Mouse (Mus musculus): ENCODE data around the gene Lrp5.

Lrp5 gene

GRCm38 (mm10) chr19:3613991-3614390 lies 72.4 kb downstream of the Lrp5 start:
- in situ Hi-C loops (cut with MboI, MseI), result no loop called here

GRCm38 (mm10) chr19:3612534-3613273 lies 73.7 kb downstream of the Lrp5 start:
- in situ Hi-C loops (cut with MboI, MseI), result no loop called here

DNA sequence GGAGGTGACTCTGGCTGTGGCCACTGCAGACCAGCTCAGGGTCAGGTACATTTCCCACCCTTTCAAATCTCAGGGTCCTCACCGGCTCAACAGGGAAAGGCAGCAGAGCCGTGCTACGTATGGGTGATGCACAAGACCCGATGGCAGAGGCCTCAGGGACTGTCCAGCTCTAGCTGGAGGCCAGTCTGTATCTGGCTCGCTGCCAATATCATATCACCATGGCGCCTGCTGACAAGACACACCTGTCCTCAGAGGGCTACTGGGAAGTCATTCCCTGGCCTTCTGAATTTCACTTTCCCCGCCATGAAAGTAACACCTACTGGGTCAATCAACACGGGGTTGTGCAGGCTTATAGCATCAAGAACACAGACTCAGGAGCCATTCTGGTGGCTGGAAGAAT lies 74.6 kb downstream of the Lrp5 start:
- in situ Hi-C loops (cut with MboI, MseI), result no loop called here

GRCm38 (mm10) chr19:3610886-3611285 lies 75.5 kb downstream of the Lrp5 start:
- in situ Hi-C loops (cut with MboI, MseI), result no loop called here

DNA sequence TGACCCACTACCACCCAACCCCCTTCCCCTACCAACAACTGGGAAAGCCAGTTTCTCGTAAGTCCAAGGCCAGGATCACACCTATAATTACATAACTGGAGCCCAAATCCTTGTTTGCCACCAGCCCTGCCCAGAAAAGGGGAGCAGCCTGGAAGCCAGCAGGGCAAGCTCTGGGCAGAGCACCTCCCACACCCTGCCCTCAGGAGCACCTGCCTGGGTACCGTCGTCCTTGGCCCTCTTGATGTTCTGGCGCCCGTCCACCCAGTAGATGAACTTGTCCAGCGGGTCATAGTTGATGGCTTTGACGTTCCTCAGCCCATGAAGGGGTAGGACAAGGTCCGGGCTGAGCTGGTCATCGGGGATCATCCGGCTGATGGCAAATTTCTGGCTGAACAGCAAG lies 76.5 kb downstream of the Lrp5 start:
- in situ Hi-C loops (cut with MboI, MseI), result no loop called here

DNA sequence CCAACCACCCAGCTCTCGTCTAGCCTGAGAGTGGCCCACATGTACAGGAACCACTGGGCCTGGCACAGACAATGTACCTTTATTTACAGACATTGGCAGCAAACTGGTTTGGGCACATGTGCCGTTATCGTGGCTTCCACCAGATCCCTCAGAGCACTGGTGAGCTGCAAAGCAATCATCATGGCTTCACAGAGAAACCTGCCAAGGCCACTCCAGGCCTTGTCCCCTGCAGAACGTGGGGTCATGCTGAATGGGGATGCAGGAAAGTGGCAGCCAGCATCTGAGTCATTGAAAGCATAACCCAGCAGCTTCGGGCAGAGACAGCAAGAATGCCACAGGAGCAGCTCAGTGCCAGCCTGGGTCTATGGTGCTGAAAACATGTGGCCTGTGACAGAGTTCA lies 92.0 kb downstream of the Lrp5 start:
- in situ Hi-C loops (cut with MboI, MseI), result no loop called here

DNA sequence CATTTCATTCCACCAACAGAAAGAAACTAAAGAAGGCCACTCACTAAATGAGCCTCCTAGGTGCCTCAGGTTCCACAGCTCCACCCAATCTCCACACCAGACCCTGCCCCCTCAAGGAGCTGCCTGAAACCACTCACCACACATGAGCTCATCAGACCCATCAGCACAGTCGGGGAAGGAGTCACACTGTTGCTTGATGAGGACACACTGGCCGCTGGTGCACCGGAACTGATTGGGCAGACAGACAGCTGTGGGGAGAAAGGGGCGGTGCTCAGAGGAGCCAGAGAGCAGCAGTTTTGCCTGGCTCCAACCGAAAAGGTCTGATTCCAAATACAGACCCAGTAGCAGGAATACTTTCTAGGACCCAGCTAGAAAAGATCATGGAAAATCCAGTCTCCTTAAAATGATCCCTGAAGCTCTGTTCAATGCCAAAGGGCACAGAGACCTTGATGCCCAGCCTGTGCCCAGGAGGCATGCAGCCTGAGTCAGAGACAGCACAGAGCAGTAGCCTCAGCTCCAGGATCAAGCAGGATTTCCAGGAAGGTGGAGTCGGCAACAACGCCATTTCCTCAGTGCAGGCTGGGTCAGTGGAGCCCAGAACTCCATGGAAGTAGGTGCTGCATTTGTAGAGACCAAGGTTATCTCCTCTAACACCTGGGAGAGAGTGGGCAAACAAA lies 92.8 kb downstream of the Lrp5 start:
- in situ Hi-C loops (cut with MboI, MseI), result no loop called here

DNA sequence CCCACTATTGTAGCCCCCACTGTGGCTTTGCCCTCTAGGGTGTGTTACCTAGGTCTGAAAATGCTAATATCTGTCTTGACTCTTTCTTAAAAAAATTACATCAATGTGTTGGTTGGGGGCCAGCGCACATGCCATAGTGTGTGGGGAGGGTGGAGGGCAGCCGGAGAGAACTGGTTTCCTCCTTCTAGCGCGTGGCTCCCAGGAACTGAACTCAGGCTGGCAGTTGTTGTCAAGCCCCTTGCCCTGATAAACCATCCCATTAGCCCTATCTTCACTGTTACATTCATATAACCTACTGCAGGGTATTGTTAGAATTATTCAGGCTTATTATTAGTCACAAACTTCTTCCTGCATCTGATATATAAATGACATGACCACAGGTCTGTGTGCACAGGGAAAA lies 96.4 kb downstream of the Lrp5 start:
- in situ Hi-C loops (cut with MboI, MseI), result loop anchor here (10.0 kb wide), 1 partner anchor 585 kb away; the partner anchor contains the start of gene Carns1

- in situ Hi-C loops (cut with MboI, MseI), result loop anchor here (10.0 kb wide), 1 partner anchor 585 kb away; the partner anchor contains the start of gene Carns1
These were observed 96.8 kb downstream of the Lrp5 start for GRCm38 (mm10) chr19:3589547-3589946.

DNA sequence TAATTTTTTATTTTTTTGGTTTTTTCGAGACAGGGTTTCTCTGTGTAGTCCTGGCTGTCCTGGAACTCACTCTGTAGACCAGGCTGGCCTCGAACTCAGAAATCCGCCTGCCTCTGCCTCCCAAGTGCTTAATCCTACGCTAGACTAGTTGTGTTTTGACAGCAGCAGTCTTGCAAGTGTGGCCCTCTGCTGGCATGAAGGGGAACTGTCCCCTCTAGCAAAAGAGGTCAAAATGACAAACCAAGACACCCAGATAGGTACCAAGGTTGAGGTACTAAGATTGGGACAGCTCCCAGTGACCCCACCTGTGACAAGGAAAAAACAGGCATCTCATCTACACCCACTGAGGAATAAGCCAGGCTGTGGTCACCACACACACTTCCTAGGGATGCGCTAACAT lies 98.6 kb downstream of the Lrp5 start:
- in situ Hi-C loops (cut with MboI, MseI), result loop anchor here (10.0 kb wide), 1 partner anchor 587 kb away; the partner anchor contains the start of gene Carns1

DNA sequence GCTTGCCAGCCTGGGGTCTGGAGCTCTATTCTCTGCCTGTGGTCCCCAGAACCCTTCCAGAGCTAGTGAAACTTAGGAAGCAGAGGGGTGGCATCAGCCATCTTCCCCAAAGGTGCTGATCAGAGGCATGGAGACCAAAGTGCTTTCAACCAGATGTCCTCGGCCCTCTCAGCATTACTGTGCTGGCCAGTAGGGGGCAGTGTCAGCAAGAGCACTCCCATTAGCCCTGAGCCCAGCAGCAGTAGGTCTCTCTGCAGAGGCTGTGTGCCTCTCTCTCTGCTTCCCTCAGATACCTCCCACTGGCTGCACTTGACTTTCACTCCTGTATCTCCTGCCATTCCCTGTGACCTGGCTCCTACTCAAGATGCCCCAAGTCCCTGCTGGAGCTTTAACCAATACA lies 99.8 kb downstream of the Lrp5 start:
- in situ Hi-C loops (cut with MboI, MseI), result loop anchor here (10.0 kb wide), 1 partner anchor 588 kb away; the partner anchor contains the start of gene Carns1

DNA sequence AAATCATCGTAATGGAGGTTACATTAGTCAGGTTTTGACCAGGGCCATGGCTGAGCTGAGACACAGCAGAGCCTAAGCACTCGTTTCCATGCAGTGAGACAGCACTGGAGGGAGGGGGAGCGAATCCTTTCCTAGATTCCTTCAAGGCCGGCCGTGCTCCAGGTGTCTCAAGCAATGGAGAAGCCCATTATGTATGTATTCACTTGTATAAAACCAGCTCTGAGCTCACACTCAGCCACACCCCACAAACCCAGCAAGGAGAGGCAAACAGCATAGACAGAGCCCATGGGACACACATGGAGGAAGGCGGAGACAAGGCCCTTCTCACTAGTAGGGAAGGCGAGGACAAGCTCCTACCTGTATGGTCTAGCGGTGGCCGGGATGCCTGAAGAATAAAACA lies 100.3 kb downstream of the Lrp5 start:
- in situ Hi-C loops (cut with MboI, MseI), result loop anchor here (10.0 kb wide), 1 partner anchor 589 kb away; the partner anchor contains the start of gene Carns1

GRCm38 (mm10) chr19:3581326-3581725 lies 105.0 kb downstream of the Lrp5 start:
- in situ Hi-C loops (cut with MboI, MseI), result loop anchor here (10.0 kb wide), 1 partner anchor 593 kb away; the partner anchor contains the start of gene Carns1

DNA sequence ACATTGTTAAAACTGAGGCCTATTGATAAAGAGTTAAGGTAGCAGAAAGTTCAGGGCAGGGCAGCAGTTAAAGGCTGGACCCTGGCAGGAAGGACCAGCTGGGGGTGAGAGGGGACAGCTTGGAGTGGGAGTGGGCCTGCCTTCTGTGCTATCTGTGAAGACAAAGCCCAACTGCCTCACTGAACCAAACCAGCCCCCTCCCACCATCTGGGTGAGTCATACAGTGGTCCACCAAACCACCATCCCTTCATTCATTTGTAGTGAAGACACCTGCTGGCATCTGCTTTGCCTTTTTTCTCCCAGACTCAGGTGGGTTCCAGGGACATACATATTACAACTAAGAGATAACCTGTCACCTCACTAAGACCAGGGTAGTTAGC lies 108.5 kb downstream of the Lrp5 start:
- in situ Hi-C loops (cut with MboI, MseI), result loop anchor here (10.0 kb wide), 1 partner anchor 253 kb away; the partner anchor contains the start of gene Cpt1a

GRCm38 (mm10) chr19:3577265-3577910 lies 109.0 kb downstream of the Lrp5 start:
- in situ Hi-C loops (cut with MboI, MseI), result loop anchor here (10.0 kb wide), 1 partner anchor 253 kb away; the partner anchor contains the start of gene Cpt1a

DNA sequence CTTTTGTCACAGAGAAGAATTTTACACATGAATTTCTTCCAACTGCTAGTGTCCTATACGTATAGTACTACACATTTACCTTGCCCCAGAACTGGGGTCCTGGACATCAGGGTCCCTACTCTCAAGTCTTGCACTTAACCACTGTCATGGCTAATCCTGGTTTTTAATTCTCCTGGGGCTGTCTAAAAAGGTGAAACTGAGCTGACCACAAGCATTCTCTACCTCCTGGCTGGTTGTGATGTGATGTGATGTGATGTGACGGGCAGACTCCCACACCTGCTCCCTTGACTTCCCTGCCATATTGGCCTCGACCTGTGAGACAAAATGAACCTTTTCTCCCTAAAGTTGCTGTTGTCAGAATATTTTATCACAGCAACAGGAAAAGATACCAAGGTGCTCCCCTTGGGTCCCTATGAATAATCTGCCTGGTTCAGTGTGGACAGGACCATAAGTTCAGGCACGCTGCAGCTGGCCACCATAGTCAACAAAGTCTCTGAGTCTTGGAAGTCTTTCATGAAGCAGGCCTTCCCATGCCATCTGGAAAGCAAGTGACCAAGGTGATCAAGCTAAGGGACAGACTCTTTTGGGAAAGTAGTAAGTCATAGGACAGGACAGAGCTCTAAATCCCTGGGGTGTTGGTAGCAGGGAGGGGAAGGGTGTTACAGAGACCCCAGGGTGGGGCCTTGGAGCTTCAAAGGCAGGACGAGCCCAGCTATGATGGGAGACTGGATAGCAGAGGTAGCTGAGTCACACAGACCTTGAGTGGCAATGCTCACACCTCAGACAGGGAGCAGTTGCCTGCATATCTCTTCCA lies 109.7 kb downstream of the Lrp5 start:
- in situ Hi-C loops (cut with MboI, MseI), result loop anchor here (10.0 kb wide), 1 partner anchor 252 kb away; the partner anchor contains the start of gene Cpt1a

DNA sequence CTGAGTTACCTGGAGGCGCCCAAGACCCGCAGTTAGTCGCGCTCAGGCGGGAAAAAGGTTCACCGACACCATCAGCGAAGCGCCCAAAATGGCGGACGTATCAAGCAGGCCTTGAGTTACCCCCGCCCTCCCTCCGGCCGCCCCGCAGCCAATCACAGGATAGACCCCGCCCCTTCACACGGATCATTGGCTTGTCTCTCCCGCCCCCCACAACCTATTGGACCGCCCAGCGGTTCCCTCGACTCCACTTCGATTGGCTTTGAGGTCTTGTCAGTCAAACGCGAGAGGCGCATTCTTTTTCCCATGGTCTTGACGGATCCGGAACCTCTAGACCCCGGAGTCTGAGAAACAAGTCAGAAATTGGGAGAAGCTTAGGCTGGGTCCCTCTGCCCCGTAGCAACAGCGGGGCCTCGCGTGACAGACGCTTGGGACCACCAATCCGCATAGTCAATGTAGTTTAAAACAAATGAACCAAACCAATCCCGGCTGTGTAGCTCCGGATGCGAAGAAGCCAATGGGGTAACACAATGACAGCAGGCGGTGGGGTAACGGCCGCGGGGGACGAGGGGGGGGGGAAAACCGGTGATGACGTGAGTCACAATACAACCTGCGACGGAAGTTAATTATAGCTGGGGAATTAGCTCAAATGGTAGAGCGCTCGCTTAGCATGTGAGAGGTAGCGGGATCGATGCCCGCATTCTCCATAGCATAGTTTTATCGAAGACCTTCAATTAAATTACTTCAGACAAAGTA lies 110.6 kb downstream of the Lrp5 start, which contains the start of gene Ppp6r3:
Gene Ppp6r3, minus strand, starts transcription at position 118 of the 753 bp plus-strand sequence.
- in situ Hi-C loops (cut with MboI, MseI), result loop anchor here (10.0 kb wide), 1 partner anchor 251 kb away; the partner anchor contains the start of gene Cpt1a

DNA sequence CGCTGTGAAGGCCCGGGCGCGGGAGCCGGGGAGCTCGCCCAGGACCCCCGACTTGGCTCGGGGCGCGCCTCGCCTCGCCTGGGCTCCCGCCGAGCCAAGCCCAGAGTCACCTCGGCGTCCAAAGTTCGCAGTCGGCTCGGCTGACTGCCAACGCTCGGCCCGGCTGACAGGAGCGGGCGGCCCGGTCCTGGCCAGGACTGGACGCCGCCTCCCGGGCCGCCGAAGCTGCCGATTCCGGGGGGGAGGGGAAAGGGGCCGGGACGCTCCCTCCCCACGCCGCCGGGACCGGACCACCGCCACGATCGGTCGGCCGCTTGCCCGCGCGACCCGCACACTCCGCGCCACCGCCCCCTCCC lies 111.1 kb downstream of the Lrp5 start:
- in situ Hi-C loops (cut with MboI, MseI), result loop anchor here (10.0 kb wide), 1 partner anchor 250 kb away; the partner anchor contains the start of gene Cpt1a

DNA sequence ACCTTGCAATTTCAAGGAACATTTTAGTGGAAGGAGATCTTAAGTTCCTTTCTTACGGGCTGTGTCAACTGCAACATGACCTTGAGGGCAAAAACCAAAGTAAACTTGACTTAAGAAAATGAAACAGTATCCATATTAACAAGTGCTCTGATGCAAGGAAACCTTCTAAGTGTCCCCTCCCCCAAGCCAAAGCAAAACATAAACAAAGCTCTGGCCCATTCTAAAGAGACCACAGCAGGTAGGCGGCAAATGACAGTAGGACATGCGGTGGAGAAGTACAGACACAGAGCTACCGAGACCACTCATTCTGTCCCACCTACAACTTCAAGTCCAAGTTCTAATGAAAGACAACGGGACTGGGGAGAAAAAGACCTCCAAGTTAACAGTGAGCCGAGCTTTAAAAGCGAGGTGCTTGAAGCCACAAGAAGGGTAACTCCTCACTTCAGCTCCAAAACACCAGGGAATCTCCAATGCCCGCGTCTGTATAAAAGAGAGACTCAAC lies 111.7 kb downstream of the Lrp5 start:
- in situ Hi-C loops (cut with MboI, MseI), result loop anchor here (10.0 kb wide), 1 partner anchor 250 kb away; the partner anchor contains the start of gene Cpt1a

DNA sequence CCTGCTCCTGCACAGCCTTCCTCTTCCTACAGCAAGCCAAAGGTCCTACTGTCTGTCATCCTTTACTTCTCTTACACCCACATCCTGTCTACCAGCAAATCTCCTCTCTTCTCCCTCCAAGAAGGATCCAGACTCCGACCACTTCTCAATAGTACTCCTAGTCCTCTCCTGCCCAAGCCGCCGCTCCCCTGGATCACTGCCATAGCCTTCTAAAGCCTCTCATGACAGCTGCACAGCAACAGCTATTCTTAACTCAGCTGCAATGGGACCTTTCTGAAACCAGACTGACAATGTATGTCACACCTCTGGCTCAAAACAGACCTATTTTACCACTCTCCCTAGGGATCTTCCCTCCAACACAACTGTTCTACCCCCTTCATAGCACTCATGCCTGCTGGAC lies 122.1 kb downstream of the Lrp5 start:
- in situ Hi-C loops (cut with MboI, MseI), result no loop called here
